Mouse (Mus musculus): ENCODE data around the gene Olfml3.

Gene Olfml3

GRCm38 (mm10) chr3:103739329-103739728 is 1.5 kb upstream of the Olfml3 start, which contains the start of gene Gm10964:
TSS of gene Gm10964 (plus strand) at chr3:103739366.
- DNase-seq: no peak

- DNase-seq: peak; percentile 44
These were observed 593 bp downstream of the Olfml3 start for GRCm38 (mm10) chr3:103737061-103737754.

- no peak for DNase-seq
These were observed 1.8 kb downstream of the Olfml3 start for GRCm38 (mm10) chr3:103735776-103736600.

- peak; percentile 39 for DNase-seq
These were observed 2.9 kb downstream of the Olfml3 start for GRCm38 (mm10) chr3:103734696-103735519.

- DNase-seq: no peak
These were observed 3.8 kb downstream of the Olfml3 start for GRCm38 (mm10) chr3:103733799-103734695.

GRCm38 (mm10) chr3:103733176-103733575 is 4.6 kb downstream of the Olfml3 start:
- DNase-seq: no peak

- DNase-seq: no peak
These were observed 5.7 kb downstream of the Olfml3 start for GRCm38 (mm10) chr3:103732116-103732515.

- DNase-seq: no peak
These were observed 8.0 kb downstream of the Olfml3 start for GRCm38 (mm10) chr3:103729850-103730249.

GRCm38 (mm10) chr3:103727813-103728326 is 9.9 kb downstream of the Olfml3 start:
- DNase-seq: no peak

- no peak for DNase-seq
These were observed 11.2 kb downstream of the Olfml3 start for GRCm38 (mm10) chr3:103726642-103727041.

GRCm38 (mm10) chr3:103724137-103724536 is 13.7 kb downstream of the Olfml3 start:
- DNase-seq: peak; percentile 24

- DNase-seq: no peak
These were observed 19.1 kb downstream of the Olfml3 start for GRCm38 (mm10) chr3:103718728-103719127.

GRCm38 (mm10) chr3:103716774-103717760 is 20.7 kb downstream of the Olfml3 start:
- no peak for DNase-seq

GRCm38 (mm10) chr3:103715762-103716693 is 21.8 kb downstream of the Olfml3 start:
- no peak for DNase-seq

- DNase-seq: no peak
These were observed 22.9 kb downstream of the Olfml3 start for GRCm38 (mm10) chr3:103714942-103715341.

- DNase-seq: no peak
These were observed 23.4 kb downstream of the Olfml3 start for GRCm38 (mm10) chr3:103714236-103714875.

GRCm38 (mm10) chr3:103712196-103712595 is 25.6 kb downstream of the Olfml3 start:
- DNase-seq: no peak

GRCm38 (mm10) chr3:103709470-103710040 is 28.2 kb downstream of the Olfml3 start:
- DNase-seq: no peak

All from liver (tissue).